Mouse (Mus musculus): ENCODE measurements around the gene Cd8b1. TPM values are rescaled to one million over a fixed set of nuclear protein-coding genes. Genes with fewer than 3 reads are reported as not detected.
A peak's percentile ranks its signal among the peaks of the same experiment; 100 is the strongest.
"Not testable (repeated sequence)": the region's sequence is repeated elsewhere in the genome, so short reads cannot be mapped to it uniquely, and the experiment has no call there.

Cd8b1 gene
- total RNA-seq (2017): not detected in 2 replicates

GRCm38 (mm10) chr6:71322491-71322921, at the start of gene Cd8b1:
Gene Cd8b1, plus strand, starts transcription at chr6:71322788.
- no peak for ATAC-seq (replicated peaks; ENCODE audit: low read depth, poor library complexity, severe bottlenecking)

DNA sequence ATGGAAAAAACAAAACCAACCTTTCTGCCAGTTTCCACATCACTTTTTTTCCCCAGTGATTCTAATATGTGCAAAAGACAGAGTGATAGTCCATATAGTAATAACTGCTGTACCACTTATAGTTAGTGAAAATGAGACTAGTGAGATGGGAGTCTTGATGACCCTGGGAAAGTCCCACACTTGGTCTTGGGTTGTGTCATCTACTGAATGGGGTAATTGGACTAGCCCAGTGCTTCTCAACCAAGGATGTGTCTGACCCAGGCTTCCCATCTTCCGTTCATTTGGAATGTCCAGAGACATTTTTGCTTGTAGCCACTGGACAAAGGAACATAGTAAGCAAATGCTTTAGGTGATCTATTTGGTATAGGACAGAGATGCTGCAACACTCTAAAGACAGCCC, 48.9 kb upstream of the Cd8b1 start:
- ATAC-seq (replicated peaks; ENCODE audit: low read depth, poor library complexity, severe bottlenecking): no peak

GRCm38 (mm10) chr6:71274621-71275020, 48.0 kb upstream of the Cd8b1 start:
- ATAC-seq (replicated peaks; ENCODE audit: low read depth, poor library complexity, severe bottlenecking): no peak

DNA sequence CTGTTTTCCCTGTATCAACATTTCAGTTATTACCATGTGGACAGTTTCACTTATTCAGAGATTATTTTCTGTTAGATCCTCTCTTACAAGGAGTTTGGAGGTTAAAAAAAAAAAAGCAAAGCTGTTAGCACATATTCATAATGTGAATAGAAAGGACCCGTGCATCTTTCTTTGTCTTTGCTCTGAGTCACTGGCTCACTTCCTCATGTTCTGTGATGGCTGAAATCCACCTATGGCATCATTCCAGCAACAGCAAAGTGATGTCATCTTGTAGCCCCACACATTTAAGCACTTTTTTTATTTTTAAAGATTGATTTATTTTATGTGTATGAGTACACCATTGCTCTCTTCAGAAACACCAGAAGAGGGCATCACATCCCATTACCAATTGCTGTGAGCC, 43.2 kb upstream of the Cd8b1 start:
- 0 out of 2 replicates have a peak, but pooled peaks have one; percentile 52 for ATAC-seq (replicated peaks; ENCODE audit: low read depth, poor library complexity, severe bottlenecking)

DNA sequence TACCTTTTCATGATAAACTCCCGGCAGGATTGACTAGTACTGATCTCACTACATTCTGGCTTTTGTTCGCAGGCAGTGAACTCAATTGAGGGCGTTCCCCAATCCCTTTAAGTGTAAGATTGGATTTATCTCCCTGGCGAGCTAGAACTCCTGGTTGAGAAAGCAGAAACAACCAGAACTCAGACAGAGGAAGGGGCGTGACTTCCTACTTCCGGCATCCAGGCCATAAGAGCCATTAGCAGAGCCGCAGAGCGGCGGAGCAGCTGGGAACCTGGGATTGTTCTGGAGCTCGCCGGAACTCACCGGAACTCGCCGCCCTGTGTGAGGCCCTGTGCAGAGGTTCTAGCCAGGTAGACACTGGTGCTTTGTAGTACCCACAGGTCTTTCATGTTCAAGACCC, 29.1 kb upstream of the Cd8b1 start:
- ATAC-seq (replicated peaks; ENCODE audit: low read depth, poor library complexity, severe bottlenecking): peak; percentile 62

- ATAC-seq (replicated peaks; ENCODE audit: low read depth, poor library complexity, severe bottlenecking): no peak
Measured at GRCm38 (mm10) chr6:71295303-71295702, 27.3 kb upstream of the Cd8b1 start.

DNA sequence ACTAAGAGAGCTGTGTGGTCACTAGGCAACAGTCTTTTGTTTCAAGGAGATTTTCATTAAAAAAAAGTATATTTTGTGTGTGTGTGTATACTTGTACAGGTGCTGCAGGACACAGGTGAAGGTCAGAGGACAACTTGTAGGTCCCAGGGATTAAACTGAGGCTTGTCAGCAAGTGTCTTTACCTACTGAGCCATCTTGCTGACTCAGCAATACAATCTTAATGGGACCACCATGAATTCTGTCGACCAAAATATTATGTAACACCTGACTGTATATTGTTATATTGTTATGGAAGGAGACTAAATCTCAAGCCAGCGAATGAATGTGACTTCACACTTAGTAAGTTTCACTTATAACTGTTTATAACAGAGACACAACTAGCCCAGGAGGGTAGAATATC, 24.5 kb upstream of the Cd8b1 start:
- ATAC-seq (replicated peaks; ENCODE audit: low read depth, poor library complexity, severe bottlenecking): no peak

DNA sequence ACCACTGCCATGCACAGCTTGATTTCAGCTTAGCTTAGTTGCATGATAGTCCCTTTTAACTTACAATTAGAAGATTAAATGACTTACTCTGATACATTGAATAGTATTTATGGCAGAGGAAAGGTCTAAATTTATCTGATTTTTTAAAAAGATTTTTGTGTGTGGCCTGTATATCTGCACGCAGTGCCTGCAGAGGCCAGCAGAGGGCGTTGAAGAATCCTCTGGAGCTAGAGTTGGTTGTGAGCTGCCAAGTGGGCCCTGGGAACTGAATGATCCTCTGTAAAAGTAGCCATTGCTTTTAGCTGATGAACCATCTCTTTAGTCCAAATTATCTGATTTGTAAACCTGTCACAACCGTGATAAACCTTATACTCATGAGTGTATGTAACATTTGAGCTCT, 23.8 kb upstream of the Cd8b1 start:
- ATAC-seq (replicated peaks; ENCODE audit: low read depth, poor library complexity, severe bottlenecking): peak; percentile 72; the same call in 1 of the 2 replicates

GRCm38 (mm10) chr6:71302097-71302731, 20.4 kb upstream of the Cd8b1 start:
- no peak for ATAC-seq (replicated peaks; ENCODE audit: low read depth, poor library complexity, severe bottlenecking)

DNA sequence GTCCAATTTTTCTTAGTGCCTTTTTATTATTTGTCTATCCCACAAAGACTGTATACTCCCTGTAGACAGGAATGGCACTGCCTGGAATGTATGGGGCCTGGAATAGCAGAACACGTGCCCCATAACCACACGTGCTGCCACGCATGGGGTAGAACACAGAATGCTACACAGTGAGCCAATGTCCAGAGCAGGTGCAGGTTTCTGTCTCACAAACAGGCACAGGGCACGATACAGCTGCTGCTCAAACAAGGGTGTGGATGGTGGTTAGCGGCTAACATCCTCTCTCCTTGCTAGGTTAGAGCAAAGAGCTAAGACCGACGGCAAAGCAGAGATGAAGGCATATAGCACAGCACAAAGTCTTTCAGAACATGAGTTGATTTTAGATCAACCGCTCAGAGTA, 15.1 kb upstream of the Cd8b1 start:
- no peak for ATAC-seq (replicated peaks; ENCODE audit: low read depth, poor library complexity, severe bottlenecking)

- no peak for ATAC-seq (replicated peaks; ENCODE audit: low read depth, poor library complexity, severe bottlenecking)
Measured at GRCm38 (mm10) chr6:71321826-71322283, 733 bp upstream of the Cd8b1 start, which contains the start of gene Smyd1. Gene Smyd1, minus strand, starts transcription at chr6:71322233.

DNA sequence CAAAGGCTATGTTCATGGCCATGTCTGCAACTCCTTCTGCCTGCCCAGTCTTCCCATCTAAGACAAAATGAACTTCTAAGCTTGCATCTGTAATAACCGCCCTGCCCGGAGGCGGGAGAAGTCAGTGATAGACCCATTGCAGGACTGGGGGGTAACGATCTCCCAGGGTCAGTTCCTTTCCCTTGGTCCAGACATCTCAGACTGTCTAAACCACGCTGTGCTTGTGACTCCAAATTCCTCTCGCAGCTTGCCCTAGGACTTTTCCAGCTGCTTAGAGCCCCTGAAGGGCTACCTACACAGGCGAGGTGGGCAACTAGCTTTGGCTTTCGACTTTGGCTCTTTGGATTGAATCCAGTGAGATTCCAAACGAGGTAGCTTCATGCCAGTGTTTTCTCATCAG, 2.2 kb downstream of the Cd8b1 start:
- ATAC-seq (replicated peaks; ENCODE audit: low read depth, poor library complexity, severe bottlenecking): no peak

DNA sequence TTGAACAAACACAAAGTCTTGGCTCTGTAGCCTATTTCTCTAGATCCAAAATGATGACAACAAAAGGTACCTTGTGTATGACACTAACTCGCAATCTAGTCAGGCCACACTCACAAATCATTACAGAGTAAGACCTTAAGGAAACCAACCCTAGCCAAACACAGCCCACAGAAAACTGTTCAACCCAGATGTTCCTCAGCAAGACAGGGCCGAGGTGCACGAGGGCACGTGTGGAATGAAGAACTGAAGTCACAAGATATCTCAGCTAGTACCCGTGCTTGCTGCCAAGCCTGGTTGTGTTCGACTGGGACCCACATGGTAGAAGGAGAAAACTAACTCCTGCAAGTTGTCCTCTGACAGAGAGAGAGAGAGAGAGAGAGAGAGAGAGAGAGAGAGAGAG, 7.3 kb downstream of the Cd8b1 start:
- no peak for ATAC-seq (replicated peaks; ENCODE audit: low read depth, poor library complexity, severe bottlenecking)

- ATAC-seq (replicated peaks; ENCODE audit: low read depth, poor library complexity, severe bottlenecking): no peak
Measured at GRCm38 (mm10) chr6:71330486-71330885, 7.9 kb downstream of the Cd8b1 start.

GRCm38 (mm10) chr6:71331491-71331890, 8.9 kb downstream of the Cd8b1 start:
- not testable (repeated sequence) for ATAC-seq (replicated peaks; ENCODE audit: low read depth, poor library complexity, severe bottlenecking)

DNA sequence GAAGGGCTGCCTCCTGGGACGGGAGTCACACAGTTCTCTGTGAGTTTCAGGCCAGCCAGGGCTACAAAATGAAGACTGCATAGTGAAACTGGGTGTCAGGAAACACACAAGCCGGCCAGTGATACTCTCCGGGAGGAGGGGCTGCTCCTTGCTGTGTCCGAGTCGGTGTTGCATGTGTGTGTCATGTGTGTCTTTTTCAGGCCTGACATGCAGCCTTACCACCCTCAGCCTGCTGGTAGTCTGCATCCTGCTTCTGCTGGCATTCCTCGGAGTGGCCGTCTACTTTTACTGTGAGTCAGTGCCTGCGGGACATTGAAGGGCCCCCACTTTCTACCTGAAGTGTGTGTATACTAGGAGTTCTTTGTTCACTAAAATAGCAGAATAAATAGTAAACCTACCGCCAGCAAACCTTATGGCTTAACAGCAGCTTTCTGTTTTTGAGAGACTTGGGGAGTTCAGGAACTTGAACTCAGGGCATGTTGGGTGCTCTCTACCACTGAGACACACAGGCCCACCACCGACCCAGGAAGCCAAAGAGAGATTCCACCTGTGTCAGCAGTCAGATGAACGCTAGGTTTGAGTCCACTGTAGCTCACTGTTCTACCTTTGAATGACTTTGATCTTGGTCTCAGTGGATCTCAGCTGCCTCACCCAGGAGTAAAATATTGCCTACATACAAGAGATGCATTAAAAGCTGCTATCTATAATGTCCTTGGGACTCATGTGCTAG, 9.8 kb downstream of the Cd8b1 start:
- no peak for ATAC-seq (replicated peaks; ENCODE audit: low read depth, poor library complexity, severe bottlenecking)

DNA sequence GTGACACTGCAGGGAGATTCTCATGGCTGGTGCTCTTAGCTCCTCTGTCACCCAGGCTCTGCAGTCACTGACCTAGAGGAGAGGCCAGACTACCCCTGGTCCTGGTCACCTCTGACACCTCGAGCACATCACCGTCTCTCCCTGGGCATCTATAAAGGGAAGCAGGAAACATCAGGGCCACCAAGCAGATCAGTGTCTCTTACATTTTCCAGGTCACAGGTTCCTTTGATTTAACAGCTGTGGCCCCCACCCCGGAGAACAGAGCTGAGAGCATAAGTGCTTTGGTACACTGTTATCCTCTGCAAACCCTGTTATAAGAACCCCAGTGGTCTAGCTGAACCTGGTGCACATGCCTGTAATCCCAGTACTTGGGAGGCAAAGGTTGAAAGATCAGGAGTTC, 10.4 kb downstream of the Cd8b1 start:
- ATAC-seq (replicated peaks; ENCODE audit: low read depth, poor library complexity, severe bottlenecking): no peak

- ATAC-seq (replicated peaks; ENCODE audit: low read depth, poor library complexity, severe bottlenecking): no peak
Measured at GRCm38 (mm10) chr6:71333578-71334273, 11.1 kb downstream of the Cd8b1 start.

GRCm38 (mm10) chr6:71337666-71338065, 15.1 kb downstream of the Cd8b1 start:
- no peak for ATAC-seq (replicated peaks; ENCODE audit: low read depth, poor library complexity, severe bottlenecking)

DNA sequence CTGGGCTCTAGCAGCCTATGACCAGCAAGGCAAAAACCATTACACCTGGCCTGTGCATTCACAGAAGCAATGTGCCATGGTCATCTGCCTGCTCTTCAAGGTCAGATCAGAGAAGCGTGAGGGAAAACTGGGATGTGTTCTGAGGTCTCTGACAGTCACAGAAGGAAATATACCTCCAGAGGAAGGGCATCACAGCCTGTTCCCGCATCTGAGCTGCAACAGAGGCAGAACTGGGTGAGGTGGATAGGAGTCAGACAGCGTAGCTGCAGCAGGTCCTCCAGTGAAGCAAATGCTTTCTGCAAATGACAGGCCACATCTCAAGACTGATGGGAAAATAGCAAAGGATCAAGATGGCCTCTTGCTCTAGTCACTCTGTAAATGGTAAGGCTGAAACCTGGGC, 16.4 kb downstream of the Cd8b1 start:
- no peak for ATAC-seq (replicated peaks; ENCODE audit: low read depth, poor library complexity, severe bottlenecking)

DNA sequence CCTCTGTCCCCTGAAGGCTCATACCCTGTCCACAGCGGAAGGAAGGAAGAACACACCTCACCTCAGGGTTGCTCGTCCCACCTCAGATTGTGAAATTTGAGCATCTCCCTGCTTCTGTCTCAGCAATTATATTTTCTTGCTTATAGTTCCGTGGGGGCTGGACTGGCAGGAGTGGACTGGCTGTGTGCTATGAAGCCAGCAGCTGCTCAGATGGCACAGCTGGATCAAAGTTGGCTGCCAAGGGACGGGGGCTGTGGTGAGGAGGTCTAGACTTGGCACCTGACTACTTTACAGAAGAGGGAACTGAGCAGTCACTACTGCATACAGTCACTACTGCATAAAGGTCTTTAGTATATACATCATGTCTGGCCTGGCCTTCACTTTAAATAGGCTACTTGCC, 16.8 kb downstream of the Cd8b1 start:
- no peak for ATAC-seq (replicated peaks; ENCODE audit: low read depth, poor library complexity, severe bottlenecking)

Data from common myeloid progenitor, adult 5-6 weeks (primary cell).